Mouse (Mus musculus) stomach, postnatal 0 days (tissue): ENCODE measurements around the gene Nmnat1.

Source experiments
- CTCF ChIP-seq: IDR thresholded peaks from 2 replicates; pipeline ENCODE4 v1.5.1; 2016; ENCODE audit warnings: antibody characterized with exemption, low read depth, mild to moderate bottlenecking, moderate library complexity
- EP300 ChIP-seq: optimal IDR thresholded peaks from 2 replicates; pipeline ENCODE3; 2016; ENCODE audit warnings: antibody characterized with exemption

- no peak for TF ChIP-seq CTCF
- TF ChIP-seq EP300: no peak
Measured at GRCm38 (mm10) chr4:149445868-149446267, 39.1 kb downstream of the Nmnat1 start.
